Mouse (Mus musculus) gastrocnemius, adult 18-20 months (tissue): ENCODE results near the gene Chp1. TPM values are rescaled to one million over a fixed set of nuclear protein-coding genes. Genes with fewer than 3 reads are reported as not detected.
"Not testable (repeated sequence)": the region's sequence is repeated elsewhere in the genome, so short reads cannot be mapped to it uniquely, and the experiment has no call there.

Experiments
- DNase-seq: peaks from one replicate; pipeline ENCODE4 v3.0.0; 2021; ENCODE audit warnings: low spot score
- long read RNA-seq, 2 experiments: library from polyadenylated mRNA; stranded (forward); transcript quantifications; one replicate each; pipeline ENCODE4 v2.0.0; 2021
- total RNA-seq, 2 experiments: library from RNA; stranded (reverse); gene quantifications; 2 replicates each; pipeline ENCODE4 v1.2.3; 2021

The Chp1 gene
- total RNA-seq = 10 to 100 TPM; 75.7 to 78.6 TPM
- long read RNA-seq, experiment 1, transcript Chp1-201 (7 exons, 2,609 nt) = major isoform, 66 of 80 reads
- long read RNA-seq, experiment 1, partial matches to known transcripts = 3 of 80 reads
- long read RNA-seq, experiment 1, other reads (novel, unspliced or antisense) = 9 of 80 reads
- long read RNA-seq, experiment 2, transcript Chp1-201 (7 exons, 2,609 nt) = major isoform, 44 of 55 reads
- long read RNA-seq, experiment 2, partial matches to known transcripts = 0 of 55 reads
- long read RNA-seq, experiment 2, other reads (novel, unspliced or antisense) = 10 of 55 reads

DNA sequence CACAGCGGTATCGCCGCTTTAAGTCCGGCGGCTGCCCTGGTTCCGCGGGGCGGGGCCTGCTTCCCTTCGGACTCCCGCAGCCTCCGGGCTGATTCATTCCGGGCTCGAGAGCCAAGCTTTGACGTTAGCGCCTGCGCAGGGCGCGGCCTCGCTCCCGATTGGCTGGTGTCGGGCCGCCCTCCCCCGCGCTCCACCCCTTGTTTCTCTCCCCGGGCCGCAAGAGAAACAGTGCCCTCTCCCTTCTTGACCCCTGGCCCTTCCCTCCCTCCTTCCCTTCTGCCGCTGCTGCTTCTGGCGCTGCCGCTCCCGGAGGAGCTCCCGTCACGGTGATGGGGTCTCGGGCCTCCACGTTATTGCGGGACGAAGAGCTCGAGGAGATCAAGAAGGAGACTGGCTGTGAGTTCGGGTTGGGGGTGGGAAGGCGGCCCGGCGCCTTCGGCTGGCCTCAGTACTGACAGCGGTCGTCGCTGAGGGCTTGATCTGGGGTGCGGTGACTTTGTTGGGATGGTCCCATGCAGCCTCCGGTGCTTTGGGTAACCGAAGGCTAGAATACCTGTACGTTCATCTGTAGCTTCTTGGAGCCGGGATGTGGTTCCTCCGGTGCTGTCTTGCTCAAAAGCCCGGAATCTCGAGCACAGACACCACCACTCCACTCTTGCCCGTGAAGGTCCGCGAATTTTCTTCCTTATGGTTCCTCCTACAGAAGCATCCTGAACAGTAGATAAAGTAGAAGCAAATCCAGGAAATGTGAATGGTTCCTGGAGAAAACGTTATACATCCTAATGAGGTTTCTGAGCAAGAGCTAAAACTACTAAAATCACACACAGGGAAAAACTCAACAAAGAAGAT lies at the start of gene Chp1, which contains the start of gene Exd1:
Gene Chp1, plus strand, starts transcription at position 176 of the 849 bp plus-strand sequence.
Gene Exd1, minus strand, starts transcription at position 106 of the 849 bp plus-strand sequence.
- peak; percentile 99 for DNase-seq

DNA sequence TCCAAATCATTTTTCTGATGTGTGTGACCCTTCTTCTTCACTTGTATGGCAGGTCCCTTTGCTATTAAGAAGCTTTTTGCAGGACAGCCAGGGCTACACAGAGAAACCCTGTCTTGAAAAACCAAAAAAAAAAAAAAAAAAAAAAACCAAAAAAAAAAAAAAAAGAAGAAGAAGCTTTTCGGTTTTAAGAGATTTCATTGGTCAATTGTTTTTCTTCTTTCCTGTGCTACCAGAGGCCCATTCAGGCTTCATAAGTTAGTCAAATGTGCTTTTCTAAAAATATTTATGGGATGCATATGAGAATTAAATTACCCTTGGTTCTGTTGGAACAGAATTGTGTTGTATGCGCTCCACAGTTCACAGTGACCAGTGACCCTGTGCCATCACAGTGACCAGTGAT lies 48.6 kb upstream of the Chp1 start:
- no peak for DNase-seq

DNA sequence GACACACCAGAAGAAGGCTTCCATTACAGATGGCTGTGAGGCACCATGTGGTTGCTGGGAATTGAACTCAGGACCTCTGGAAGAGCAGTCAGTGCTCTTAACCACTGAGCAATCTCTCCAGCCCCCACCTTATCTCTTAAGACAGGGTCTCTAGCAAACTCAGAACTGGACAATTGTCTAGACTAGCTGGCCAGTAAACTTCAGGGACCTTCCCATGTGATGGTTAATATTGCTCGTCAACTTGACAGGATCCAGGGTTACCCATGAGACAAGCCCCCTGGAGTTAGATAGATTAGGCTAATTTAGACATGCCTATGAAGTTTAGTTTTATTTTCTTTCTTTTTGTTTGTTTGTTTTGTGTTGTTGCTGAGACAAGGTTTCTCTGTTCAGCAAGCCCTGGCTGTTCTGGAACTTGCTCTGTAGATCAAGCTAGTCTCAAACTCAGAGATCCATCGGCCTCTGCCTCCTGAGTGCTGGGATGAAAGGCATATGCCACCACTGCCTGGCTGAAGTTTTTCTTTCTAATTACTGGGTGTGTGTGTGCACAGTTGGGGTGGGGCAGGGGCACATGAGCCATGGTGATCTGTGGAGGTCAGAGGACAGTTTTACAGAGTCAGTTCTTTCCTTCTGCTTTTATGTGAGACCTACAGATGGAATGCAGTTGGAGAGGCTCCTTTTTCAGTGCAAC lies 46.4 kb upstream of the Chp1 start:
- no peak for DNase-seq

DNA sequence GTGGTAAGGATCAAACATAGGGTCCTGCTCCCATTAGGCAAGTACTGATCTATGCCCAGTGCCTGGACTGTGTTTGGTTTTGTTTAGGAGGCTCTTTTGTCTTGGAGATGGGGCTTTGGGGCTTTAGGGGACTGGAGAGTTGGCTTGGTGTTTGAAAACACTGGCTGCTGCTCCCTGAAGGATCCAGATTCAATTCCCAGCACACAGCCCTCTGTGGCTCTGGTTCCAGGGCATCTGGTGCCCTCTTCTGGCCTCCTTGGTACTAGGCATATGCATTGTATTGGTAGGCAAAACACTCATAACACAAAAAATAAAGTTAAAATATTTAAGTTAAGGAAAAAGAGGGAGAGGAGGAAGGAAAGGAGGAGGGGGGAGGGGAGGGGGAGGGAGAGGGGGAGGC lies 40.4 kb upstream of the Chp1 start:
- no peak for DNase-seq

DNA sequence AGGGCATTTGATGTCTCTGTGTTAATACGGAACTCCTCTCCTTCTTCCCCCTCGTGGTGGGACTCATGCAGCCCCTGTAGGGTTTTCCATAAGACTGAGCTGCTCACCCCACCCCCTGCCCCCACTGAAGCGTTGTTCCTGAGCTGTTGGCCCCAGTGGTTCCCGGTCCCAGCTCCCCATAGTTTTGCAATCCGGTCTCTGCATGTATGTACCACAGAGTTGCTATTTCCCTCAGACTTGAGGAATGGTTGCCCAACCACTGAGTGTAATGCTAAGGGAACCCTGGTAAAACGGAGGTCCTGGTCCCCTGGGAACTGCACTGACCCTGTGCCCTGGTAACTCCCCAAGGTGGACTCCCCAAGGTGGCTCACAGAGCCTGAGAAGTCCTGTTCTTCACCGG lies 39.0 kb upstream of the Chp1 start:
- DNase-seq = not testable (repeated sequence)

DNA sequence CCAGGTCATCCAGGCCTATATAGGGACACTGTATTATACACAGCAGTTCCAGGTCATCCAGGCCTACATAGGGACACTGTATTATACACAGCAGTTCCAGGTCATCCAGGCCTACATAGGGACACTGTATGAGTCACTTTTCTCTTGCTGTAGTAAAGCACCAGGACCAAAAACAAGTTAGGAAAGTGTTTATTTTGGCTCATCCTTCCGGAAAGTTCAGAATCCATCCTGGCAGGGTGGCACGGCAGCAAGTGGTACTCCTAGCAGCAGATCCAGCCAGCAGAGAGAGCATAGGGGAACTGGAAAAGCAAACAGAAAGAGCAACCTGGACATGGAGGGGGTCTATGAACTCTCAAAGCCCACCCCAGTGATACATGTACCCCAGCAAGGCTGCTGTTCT lies 36.6 kb upstream of the Chp1 start:
- no peak for DNase-seq

DNA sequence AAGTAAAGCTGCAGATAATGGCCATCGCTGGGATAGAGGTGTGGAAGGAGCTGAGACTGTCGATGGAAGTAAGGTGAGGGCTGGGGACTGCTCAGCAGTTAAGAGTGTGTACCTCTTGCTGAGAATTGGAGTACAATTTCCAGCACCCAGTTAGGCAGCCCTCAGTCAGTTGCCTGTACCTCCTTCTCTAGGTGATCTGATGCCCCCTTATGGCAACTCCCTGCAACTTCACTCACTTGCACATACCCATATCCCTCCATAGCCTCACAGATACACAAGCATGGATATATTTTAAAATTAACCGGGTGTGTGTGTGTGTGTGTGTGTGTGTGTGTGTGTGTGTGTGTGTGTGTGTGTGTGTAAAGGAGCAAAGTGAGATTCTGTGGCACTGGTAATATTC lies 35.2 kb upstream of the Chp1 start:
- no peak for DNase-seq

DNA sequence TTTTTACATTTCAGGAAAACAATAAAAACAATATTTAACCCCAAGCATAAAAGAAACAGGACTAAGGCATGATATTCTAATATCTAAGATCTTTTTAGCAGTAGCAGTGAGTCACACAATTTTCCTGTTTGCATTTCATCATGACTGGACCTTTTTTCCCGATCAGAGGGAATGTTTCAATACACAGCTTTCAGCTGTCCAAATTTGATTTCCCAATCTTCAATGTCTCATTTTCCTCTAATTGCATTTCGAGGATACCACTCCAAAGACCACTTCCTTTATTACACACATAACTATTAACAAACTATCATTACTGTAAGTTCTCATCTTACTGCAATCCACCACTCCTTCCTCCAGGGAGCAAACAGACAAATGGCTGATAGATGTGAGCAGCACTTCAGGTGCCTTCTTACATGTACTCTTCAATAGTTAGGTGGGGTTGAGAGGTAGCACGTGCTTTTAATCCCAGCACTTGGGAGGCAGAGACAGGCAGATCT lies 33.4 kb upstream of the Chp1 start:
- DNase-seq = no peak

DNA sequence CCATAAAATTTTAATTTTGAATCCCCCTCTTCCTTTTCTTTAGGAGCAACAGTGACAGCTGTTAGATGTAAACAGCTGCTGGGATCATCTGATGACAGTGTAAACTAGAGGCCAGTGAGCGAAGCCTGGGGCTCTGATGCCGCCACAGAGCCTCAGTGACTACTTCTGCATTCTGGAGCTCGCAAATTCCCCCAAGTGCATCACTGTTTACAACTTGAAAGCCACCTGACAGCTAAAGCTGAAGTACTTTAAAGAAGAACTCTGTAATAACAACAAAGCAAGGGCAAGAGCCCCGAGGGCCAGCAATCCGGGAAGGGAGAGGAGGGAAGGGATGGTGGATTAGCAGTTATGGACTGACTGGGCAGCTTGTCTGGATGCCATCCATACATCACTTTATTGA lies 30.7 kb upstream of the Chp1 start:
- DNase-seq = no peak

DNA sequence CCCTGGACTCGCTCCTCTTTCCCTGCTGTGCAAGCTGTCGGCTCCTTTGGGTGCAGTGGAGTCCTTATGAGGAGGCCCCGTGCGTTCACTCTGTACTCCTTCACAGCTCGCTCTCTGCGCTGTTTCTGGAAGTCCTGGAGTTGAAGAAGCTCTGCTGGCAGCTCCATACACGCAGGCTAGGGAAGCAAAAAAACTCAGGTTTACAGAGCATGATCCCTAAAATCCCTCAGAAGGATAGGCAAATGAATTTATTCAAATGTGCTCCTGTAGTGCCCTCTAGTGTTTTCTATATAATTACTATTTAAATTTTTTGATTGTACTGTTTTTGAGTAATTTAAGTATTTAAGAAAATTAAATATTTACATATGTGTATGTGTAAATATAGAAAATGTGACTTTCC lies 26.9 kb upstream of the Chp1 start:
- DNase-seq = no peak

DNA sequence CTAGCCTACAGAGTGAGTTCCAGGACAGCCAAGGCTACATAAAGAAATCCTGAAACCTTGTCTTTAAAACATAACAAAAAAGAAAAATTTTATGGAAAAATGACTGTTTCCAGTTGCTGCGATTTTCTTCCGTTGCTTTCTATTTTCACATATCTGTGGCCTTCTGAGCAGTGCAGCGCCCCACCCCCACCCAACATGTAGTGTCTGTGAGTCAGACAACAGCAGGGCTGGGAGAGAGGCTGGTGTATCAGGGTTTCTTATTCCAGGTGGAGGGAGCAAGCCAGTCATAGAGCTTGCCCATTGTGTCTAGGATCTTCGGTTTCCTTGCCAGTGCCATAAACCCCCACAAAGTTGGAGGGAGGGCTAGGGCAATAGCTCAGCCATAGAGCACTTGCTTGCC lies 23.7 kb upstream of the Chp1 start:
- DNase-seq = no peak

DNA sequence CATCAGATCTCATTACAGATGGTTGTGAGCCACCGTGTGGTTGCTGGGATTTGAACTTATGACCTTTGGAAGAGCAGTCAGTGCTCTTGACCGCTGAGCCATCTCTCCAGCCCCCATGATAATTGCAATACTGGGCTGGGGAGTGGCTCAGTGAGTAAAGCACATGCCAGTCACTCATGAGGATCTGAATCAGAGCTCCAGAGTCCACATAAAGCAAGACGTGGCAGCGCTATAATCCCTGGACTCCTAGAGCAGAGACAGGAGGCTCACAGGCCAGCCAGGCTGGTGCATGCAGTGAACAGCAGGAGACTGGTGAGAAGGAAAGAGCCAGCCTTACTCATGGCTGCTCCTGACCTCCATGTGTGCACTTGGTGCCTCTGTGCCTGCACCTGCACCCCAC lies 22.1 kb upstream of the Chp1 start:
- DNase-seq = no peak

DNA sequence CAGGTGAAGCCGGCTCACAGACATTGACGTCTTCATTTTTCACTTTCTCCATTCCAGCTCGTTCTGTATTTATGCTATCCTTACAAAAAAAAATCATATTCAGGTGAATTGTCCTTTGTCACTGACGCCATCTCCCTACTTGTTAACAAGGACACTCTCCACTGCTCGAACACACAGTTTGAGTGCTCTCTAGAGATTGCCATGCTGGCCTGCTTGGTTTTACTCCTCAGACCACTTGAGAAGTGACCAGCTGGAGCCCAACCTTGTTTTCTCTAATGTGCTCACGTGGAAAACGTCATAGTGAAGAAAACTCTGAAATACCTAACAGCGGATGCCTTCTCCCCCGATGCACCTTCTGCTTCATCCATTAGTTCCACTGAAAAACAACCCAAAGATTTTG lies 8.7 kb upstream of the Chp1 start:
- DNase-seq = no peak

DNA sequence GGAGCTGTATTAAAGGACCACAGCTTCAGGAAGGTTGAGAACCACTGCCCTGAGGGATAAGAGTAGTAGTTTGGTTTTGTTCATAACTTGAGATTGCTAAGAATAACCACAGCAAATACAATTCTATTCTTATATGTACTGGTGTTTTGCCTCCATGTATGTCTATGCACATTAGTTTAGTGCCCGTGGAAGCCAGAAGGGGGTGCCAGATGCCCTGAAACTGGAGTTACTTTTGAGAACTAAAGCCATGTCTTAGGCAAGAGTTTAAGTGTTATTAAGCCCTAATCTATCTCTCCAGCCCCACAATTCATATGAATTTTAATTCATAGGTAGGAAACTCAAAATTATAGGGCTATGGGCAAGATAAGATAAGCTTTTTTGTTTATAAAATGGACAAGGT lies 5.4 kb upstream of the Chp1 start:
- DNase-seq = peak; percentile 47

DNA sequence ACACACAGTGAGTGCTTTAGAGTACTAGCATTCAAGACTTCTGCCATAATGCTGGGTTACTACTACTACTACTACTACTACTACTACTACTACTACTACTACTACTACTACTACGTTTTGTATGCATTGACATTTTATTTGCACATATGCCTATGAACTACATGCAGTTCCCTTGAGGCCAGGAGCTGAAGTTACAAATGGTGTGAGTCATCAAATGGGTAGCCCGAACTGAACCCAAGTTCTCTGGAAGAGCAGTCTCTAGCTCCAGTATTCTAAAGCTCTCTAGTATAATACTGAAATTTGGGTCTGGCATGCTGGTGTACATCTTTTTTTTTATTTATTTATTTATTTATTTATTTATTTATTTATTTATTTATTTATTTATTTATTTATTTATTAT lies 3.8 kb upstream of the Chp1 start:
- DNase-seq = no peak

DNA sequence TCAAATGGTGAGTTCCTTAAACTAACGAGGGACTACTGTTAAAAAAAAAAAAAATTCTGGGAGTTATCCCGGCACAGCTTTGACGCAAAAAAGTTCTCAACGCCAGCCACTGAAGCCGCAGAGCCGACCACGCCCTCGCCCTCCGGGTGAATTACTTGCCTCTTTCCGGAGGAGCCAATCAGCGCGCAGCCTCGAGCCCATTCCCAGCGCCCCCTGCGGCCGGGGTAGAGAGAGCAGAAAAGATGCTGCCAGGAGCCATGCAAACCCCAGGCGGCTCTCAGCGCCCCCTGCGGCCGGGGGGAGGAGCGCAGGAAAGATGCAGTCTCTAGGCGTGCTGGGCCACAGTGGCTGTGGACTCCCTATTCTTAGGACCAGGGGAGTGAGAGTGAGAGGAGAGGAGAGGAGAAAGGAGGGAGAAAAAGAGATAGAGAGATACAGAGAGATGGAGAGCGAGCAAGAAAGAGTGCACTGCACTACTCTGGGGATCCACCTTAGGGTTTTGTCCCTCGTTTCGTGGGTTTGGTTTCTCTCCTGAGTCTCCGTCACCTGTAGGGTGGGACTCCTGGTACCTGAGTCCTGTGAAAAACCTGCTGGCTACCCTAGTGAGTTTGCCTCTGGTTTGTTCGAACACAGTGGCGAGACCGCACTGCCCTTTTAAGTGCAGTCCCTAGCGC lies 512 bp upstream of the Chp1 start:
- peak; percentile 92 for DNase-seq

DNA sequence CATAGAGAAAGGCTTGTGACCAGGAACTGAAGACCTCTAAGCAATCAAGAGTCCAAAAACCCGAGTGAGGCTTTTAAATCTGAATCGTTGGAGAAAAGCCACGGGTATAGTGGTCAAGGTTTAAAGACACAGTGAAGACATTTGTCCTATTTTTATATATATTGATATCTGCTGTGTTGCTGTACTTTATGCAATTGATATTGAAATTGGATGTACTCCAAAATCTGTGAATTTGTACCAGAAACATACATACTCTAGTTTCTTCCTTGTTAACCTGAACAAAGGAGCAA lies 819 bp downstream of the Chp1 start:
- no peak for DNase-seq

DNA sequence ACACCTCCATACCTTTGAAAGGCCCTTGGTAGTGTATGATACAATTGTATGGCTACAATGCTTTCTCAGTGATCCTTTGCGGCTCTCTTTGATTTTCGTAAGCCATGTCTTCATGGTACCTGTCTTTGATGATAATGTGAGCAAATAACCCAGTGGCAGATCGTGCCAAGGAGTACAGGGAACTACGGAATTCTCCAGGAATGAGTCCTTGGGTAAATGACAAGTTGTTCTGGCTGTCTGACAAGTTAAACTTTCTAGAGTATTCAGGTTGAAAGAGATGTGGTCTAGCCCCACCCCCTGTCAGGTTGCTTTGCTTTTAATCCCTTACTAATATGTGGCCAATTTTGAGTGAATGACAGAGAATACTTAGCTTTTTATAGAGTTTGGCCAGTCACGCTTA lies 1.2 kb downstream of the Chp1 start:
- DNase-seq = no peak

DNA sequence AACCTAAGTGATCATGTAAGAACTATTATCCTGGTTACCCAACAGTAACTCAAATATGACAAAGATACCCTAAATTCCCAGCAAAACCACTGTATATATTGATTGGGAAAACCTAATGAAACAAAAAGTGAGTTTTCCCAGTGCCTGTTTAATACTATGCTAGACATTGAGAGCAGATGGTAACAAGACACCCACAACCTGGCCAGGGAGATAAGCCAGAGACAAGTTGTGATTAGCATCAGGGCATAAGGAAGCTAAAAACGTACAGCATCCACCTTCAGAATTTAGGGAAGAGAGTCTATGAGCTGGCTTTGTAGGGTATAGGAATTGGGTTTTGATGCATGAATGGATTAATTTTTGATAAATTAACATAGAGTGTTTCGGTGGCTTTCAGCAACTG lies 2.2 kb downstream of the Chp1 start:
- no peak for DNase-seq

DNA sequence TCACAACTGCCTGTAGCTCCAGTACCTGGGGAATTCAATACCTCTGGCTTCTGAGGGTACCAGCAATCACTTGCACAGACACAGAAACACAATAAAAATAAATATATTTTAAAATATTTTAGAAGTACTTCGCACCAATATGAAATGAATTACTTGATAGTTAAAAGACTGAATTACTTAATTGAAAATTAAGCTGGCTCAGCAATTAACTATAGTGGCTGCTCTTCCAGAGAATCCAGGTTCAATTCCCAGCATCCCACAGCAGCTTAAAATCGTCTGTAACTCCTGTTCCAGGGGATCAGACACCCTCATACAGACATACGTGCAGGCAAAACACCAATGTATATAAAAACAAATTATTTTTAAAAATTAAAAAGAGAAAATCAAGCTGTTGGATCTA lies 10.5 kb downstream of the Chp1 start:
- no peak for DNase-seq

DNA sequence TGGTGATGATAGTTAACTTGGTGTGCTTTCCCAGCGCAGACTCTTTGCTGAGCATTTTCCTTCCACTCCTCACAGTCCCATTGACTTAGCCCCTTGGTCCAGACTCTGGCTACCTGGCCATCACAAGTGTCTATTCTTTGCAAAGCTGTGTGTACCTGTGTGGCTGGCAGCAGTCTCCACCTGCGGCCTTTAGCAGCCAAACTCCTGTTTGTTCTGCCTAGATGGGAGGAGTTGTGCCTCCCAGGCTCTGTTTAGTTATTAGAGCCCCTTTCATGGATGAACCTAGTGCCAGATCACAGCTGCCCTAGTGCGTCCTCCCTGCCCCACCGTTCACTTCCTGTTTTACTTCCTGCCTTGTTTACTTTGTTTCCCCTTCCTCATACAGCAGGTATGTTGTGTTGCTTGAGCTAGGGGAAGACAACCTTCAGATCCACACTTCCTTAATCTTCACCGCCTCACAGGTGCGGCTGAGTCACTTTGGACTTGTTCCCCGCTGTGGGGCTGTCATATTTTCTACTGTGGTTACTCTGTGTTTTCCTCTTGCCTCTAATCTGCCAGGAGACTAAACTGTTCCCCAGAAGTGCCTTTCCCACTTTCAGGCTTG lies 11.3 kb downstream of the Chp1 start:
- DNase-seq = no peak

DNA sequence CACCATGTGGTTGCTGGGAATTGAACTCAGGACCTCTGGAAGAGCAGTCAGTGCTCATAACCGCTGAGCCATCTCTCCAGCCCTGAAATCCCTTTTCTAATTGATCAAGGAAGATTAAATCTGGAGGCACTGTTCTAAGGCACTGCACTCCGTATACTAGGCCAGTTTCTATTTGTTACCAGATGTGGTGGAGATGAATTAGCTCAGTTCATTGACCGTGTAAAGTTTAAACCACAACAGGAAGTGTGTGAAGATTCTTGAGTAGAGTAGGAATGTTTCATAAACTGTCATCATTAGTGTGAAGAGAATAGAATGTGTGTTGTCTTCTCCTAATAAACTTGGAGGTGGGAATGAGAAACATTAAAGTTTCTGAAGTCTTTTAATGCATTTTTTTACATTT lies 14.3 kb downstream of the Chp1 start:
- no peak for DNase-seq
